Mouse (Mus musculus) megakaryocyte, adult 5-6 weeks (primary cell): Measurements from ENCODE around the gene 2810021J22Rik. TPM values are rescaled to one million over a fixed set of nuclear protein-coding genes. Genes with fewer than 3 reads are reported as not detected.
"Not testable (repeated sequence)": the region's sequence is repeated elsewhere in the genome, so short reads cannot be mapped to it uniquely, and the experiment has no call there.

Experiments
- ATAC-seq: 2 replicates; pipeline ENCODE4 v1.8.0; 2016; ENCODE audit warnings: mild to moderate bottlenecking, inconsistent platforms; ENCODE audit not compliant: poor library complexity, severe bottlenecking
- total RNA-seq, 2 experiments: library from RNA; stranded (forward) in 1 of 2; stranded (reverse) in 1 of 2; fragments of 153-499, 151-499 nt in 1 of 2; fragments of 221-1000, 200-1000 nt in 1 of 2; gene quantifications; 2 replicates each; pipeline versions ENCODE4 v1.2.3 to v1.2.4; 2015 to 2017

The 2810021J22Rik gene
- 1.6 and 3.0 TPM in 2 replicates for total RNA-seq (2015)
- total RNA-seq (2017) = 3.2 and 5.8 TPM in 2 replicates

DNA sequence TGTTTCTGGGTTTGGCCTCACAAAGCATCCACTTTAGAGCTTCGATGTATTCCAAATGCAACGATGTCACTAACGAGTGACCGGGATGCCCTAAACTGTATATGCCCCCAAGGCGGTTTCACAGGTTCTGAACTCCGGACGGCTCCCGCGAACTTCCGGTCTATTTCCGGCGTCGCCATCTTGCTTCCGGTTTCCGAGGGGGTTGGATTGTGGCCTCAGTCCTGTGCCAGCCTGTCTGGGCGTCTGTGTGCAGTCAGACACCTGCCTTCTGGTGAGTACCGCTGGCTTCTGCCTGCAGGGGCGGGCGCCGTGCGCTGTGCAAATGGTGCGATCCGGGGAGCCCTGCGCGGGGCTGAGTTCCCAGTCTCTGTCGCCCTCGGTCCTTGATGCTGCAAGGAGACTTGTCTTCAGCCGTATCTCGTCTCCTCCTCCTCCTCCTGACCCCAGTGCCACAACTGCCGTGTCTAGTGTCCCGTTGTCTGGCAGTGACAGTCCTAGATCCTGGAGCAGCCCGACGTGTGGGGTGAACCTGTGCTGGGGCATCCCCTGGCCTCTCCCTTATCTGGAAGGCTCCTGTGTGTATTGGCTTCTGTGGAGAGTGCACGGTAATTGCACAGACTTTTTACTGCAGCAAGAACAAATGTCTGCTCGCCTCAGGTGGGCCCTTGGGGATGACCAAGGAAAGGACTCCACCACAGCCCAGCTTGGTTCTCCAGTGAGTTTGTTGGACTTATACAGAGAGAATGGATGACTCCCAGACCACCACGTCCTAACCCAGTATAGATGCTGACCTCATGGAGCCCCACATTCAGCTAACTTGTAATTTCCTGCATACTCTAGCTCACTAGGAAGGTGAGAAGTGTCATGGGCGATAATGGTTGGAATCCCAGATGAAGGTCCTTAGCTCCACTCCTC, at the start of gene 2810021J22Rik:
Gene 2810021J22Rik (plus strand): TSS at position 178 of the 915 bp plus-strand sequence.
- ATAC-seq = peak; percentile 94

GRCm38 (mm10) chr11:58828937-58829336, 38.1 kb upstream of the 2810021J22Rik start, which contains the start of gene Olfr312:
Gene Olfr312, plus strand, starts transcription at chr11:58829237.
- ATAC-seq = not testable (repeated sequence)

GRCm38 (mm10) chr11:58829764-58830163, 37.3 kb upstream of the 2810021J22Rik start:
- ATAC-seq = no peak

DNA sequence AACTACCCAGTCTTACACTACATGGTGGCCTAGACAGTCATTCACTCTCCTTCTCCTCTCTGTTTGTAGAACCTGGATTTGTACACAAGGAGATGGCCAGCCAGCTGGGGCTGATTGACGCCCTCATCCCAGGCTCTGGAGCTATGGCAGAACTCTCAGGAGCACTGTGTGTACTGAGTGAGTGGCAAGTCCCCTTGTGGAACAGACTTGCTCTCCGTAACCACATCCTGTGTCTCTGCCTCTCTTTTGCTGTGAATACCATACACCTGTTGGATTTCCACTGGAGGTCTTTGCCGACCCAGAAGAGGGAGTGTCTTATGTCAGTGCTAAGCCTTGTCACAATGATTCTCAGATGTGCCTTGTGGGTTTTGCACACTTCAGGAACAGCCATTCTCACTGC, 34.5 kb upstream of the 2810021J22Rik start:
- not testable (repeated sequence) for ATAC-seq

GRCm38 (mm10) chr11:58838951-58839350, 28.1 kb upstream of the 2810021J22Rik start, which contains the start of gene Olfr311:
Gene Olfr311, plus strand, starts transcription at chr11:58839251.
- not testable (repeated sequence) for ATAC-seq

GRCm38 (mm10) chr11:58846919-58847461, 20.0 kb upstream of the 2810021J22Rik start, which contains the start of gene Gm12258:
Gene Gm12258, plus strand, starts transcription at chr11:58847158.
- peak; percentile 99 for ATAC-seq

GRCm38 (mm10) chr11:58847636-58848035, 19.4 kb upstream of the 2810021J22Rik start:
- no peak for ATAC-seq

GRCm38 (mm10) chr11:58849731-58850130, 17.3 kb upstream of the 2810021J22Rik start:
- no peak for ATAC-seq

GRCm38 (mm10) chr11:58860744-58861143, 6.3 kb upstream of the 2810021J22Rik start:
- no peak for ATAC-seq

DNA sequence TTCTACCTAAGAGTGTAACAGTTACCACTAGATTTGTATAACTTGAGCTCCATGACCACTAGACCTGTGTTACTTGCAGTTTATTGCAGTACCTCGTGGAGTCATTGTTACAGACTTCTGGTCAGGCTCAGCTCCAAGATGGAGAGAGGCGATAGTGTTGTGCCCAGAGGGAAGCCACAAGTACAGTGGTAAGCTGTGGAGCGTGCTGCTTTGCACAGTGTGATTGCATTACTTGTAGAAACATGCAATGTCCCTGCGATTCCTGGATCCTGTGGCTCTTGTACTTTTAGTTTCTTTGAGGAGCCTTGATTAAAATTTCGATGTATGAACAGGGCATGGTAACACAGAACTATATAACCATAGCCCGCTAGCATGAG, 926 bp downstream of the 2810021J22Rik start:
- no peak for ATAC-seq

DNA sequence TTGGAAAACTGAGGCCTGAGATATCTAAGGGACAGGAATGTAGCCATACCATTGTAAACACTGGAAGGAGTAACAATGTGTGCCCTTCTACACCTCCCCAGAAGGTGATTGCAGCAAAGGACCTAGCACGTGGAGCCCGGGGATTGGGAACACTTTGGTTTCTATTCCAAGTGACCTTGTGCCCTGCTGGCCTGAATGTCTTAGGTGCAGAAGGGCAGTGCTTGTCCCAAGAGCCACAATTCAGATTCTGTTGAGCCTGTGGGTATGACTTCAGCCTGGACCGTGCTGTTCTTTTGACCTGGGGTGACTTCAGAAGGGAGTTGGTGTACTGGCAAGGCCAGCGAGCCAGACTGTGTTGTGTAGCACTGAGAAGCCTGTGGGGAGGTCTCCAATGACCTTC, 3.9 kb downstream of the 2810021J22Rik start:
- ATAC-seq = no peak

DNA sequence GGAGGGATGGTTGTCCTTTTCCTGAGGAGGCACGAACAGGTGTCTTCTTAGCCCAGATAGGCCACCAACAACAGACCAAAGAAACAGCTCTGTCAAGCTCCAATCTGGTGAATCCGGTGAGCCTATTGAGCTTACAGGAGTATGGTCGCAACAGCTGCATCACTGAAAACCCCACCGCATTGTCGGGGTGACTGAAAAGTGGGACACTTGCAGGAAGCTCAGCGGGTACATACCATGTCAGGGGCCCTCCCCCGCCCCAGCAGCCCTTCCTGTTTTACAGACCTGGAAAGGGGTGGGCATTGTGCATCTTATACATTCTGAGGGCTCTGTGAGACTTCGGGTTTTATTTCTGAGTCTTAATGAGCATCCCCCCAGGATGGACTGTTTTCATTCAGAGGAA, 16.7 kb downstream of the 2810021J22Rik start:
- ATAC-seq = no peak

DNA sequence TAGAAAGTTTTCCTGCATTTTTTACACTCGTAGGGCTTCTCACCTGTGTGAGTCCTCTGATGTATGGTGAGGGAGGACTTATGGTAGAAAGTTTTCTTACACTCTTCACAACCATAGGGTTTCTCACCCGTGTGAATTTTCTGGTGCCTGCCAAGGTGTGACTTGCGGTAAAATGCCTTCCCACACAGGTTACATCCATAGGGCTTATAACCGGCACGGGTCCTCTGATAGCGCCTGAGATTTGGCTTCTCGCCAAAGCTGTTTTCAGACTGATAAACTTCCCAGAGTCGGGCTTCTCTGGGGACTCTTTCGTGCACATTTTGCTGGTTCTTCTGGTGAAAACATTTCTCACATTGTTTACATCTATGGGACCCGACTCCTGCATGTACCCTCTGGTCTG, 23.5 kb downstream of the 2810021J22Rik start:
- ATAC-seq = no peak

- ATAC-seq = no peak
These were observed 27.4 kb downstream of the 2810021J22Rik start for GRCm38 (mm10) chr11:58894456-58894855.

- ATAC-seq = no peak
These were observed 30.5 kb downstream of the 2810021J22Rik start for GRCm38 (mm10) chr11:58897485-58897884.

DNA sequence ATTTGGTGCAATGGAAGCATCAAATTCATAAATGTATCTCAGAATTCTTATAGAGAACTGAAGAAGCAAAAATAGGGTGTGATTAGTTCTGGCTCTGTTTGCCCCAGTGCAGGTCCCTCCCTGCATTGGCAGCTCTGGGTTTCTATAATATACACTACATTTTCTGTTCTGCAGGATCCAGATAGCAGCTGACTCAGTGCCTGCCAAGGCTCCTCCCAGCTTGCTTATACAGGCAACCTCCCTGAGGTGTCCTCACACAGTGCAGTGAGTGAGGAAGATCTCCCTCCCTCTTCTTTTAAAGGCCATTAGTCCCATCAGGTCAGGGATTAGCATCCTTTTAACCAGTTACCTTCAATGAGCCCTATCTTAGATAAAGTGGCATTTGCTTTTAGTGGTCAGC, 34.1 kb downstream of the 2810021J22Rik start:
- no peak for ATAC-seq

DNA sequence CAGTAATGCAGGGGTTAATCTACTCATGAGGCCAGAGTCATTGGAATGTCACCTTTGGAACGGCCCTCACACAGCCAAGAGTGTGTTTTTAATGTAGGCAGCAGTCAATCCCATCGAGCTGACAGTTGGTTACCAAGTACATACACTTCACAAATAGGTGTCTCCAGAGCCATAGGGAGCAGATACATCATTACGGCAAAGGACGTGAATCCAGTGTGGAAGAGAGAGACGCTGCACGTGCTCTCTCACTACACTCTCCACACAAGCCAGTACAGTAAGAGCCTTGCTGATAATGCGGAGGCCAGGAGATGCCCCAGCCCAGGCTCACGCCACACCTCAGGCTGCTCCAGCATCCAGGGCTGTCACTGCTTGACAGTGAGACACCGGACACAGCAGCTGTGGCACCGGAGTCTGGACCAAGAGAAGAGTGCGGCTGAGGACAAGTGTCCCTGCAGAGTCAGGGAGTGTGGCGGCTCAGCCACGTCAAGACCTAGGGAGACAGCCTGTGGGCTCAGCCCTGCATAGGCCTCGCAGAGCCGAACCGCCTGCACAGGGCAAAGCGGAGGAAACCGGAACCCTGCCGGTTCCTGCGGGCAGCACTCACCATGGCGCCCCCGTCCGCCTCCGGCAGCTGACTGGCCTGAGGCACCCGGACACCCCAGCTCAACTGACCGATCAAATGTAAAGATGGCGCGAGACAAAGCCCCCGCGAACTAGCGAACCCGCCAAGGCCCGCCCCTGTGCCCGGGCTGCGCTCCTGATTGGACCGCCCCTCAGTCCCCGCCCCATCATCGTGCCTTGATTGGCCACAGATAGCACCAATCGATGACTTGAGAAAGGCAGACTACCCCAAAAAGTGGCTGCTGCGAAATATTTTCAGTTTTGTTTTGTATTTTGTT, 36.7 kb downstream of the 2810021J22Rik start, which contains the start of gene Zfp39:
Gene Zfp39 (minus strand): TSS at position 715 of the 899 bp plus-strand sequence.
- peak; percentile 95 for ATAC-seq

DNA sequence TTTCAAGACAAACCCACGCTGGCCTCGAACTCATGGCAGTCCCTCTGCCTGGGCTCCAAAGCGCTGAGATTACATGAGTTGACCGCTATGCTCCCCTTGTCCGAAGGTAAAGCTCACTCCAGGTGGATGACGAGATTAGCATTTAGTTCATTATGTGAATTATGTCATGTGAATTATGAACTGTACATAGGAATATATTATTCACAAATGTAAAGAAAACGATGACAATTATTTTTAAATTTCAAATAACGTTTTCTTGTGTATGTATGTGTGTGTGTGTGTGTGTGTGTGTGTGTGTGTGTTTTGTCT, 37.3 kb downstream of the 2810021J22Rik start:
- no peak for ATAC-seq

- no peak for ATAC-seq
These were observed 37.8 kb downstream of the 2810021J22Rik start for GRCm38 (mm10) chr11:58904838-58905237.

GRCm38 (mm10) chr11:58913776-58914175, 46.8 kb downstream of the 2810021J22Rik start:
- ATAC-seq = no peak
